ENCODE assay signal across 8 mouse cellular contexts in genomic region chr2:22895282-22896273, GRCm38 (mm10). TPM values are rescaled to one million over a fixed set of nuclear protein-coding genes. Genes with fewer than 3 reads are reported as not detected.
DNase-seq lines count a peak whose midpoint lies in the region; ATAC-seq and TF ChIP-seq lines count a peak whose summit lies in the region.

Gene Pdss1 (plus strand): TSS chr2:22895522.

- CTCF ChIA-PET in Patski (lab: Charles Lee) = interaction anchor here (1.4 kb wide), 2 partner anchors 31 to 101 kb away, joined by 3 read pairs; no protein-coding TSS in a partner anchor

- H3K27me3 ChIP-seq in Patski = no peaks in the 10 kb centered on the region
- H3K27me3 ChIP-seq in hindbrain, embryonic 13.5 days = no peaks in the 10 kb centered on the region

- H3K4me1 ChIP-seq in hindbrain, embryonic 13.5 days (replicated peaks) = peaks cover 20% of the 10 kb centered on the region; the same call in 1 of the 2 replicates

- TF ChIP-seq CTCF in Patski (IDR thresholded peaks at IDR 0.05) = no peak

- H3K27ac ChIP-seq in hindbrain, embryonic 13.5 days = peak within 1 kb of the TSS; percentile 90

- WGBS in hindbrain, embryonic 13.5 days = under 1% methylated on average over 81 of the region's 81 CpGs

- H3K9me3 ChIP-seq in hindbrain, embryonic 13.5 days = no peaks in the 10 kb centered on the region

- ATAC-seq in Patski = peak; percentile 99
- ATAC-seq in hindbrain, embryonic 13.5 days (ENCODE audit: low FRiP score) = peak; percentile 99

- H3K36me3 ChIP-seq in hindbrain, embryonic 13.5 days = peaks cover 3% of the 10 kb centered on the region

- peak within 1 kb of the TSS; percentile 85 for H3K9ac ChIP-seq in hindbrain, embryonic 13.5 days

- in situ Hi-C loops in Patski (cut with MboI; ENCODE audit: low pct_unique_long_range_greater_than_20kb) = no loop called here

- peak within 1 kb of the TSS; percentile 77 for H3K4me2 ChIP-seq in hindbrain, embryonic 13.5 days

- peak within 1 kb of the TSS; percentile 92 for H3K4me3 ChIP-seq in hindbrain, embryonic 13.5 days

- DNase-seq in Patski (ENCODE audit: low read depth, low spot score) = peak; percentile 71
- peak; percentile 95 to 96 for DNase-seq in cerebellum, postnatal 14 days
- peak; percentile 81 to 82 for DNase-seq in frontal cortex, postnatal 14 days (ENCODE audit: low spot score in 2 of 2)
- DNase-seq in layer of hippocampus, postnatal 25 days (ENCODE audit: extremely low spot score in 1 of 2, low spot score in 1 of 2) = peak; percentile 76 to 78
- peak; percentile 92 for DNase-seq in lung, postnatal 25 days (ENCODE audit: low spot score)
- peak; percentile 89 for DNase-seq in retina, embryonic 14.5 days (ENCODE audit: low spot score)
- DNase-seq in thymus, postnatal 4 days = peak; percentile 85

- POLR2A ChIA-PET in Patski (lab: Charles Lee) = no interaction called here

RNA-seq across cellular contexts. Expression of gene Pdss1, which starts in this region (rescaled TPM):
- polyA plus RNA-seq in Patski (2021) = 14.9 TPM
- polyA plus RNA-seq in hindbrain, embryonic 13.5 days (2015; fragmentation: Nextera tagmentation; extraction: Ambion mirVana) = 24.6 and 25.8 TPM in 2 replicates
- total RNA-seq in layer of hippocampus, postnatal 25 days (2021) = 10 to 100 TPM; 12.8 to 15.6 TPM

Comparison
In these comparisons a context has a peak if more than half of its experiments do, and no peak if none do; other contexts are left out.
1. Peak in every context shown above with its lines: DNase-seq, ATAC-seq, H3K4me3 ChIP-seq and H3K27ac ChIP-seq.